Mouse (Mus musculus) left cerebral cortex, postnatal 4 days (tissue): Measurements from ENCODE around the gene Gm20481. TPM values are rescaled to one million over a fixed set of nuclear protein-coding genes. Genes with fewer than 3 reads are reported as not detected.
"Not testable (repeated sequence)": the region's sequence is repeated elsewhere in the genome, so short reads cannot be mapped to it uniquely, and the experiment has no call there.

Experiments
- DNase-seq: peaks from one replicate; pipeline ENCODE4 v3.0.0-alpha.2; 2022
- intact Hi-C: fragments of 180-260 bp; cut with DNase I; formaldehyde crosslinking; loops from one replicate; pipeline ENCODE4 v1.15.1; 2025
- total RNA-seq, 2 experiments: library from RNA; stranded (reverse); gene quantifications; 2 replicates each; pipeline ENCODE4 v1.2.3; 2021

Gene Gm20481
- total RNA-seq, 2 experiments from 2014 or later, result not detected

DNA sequence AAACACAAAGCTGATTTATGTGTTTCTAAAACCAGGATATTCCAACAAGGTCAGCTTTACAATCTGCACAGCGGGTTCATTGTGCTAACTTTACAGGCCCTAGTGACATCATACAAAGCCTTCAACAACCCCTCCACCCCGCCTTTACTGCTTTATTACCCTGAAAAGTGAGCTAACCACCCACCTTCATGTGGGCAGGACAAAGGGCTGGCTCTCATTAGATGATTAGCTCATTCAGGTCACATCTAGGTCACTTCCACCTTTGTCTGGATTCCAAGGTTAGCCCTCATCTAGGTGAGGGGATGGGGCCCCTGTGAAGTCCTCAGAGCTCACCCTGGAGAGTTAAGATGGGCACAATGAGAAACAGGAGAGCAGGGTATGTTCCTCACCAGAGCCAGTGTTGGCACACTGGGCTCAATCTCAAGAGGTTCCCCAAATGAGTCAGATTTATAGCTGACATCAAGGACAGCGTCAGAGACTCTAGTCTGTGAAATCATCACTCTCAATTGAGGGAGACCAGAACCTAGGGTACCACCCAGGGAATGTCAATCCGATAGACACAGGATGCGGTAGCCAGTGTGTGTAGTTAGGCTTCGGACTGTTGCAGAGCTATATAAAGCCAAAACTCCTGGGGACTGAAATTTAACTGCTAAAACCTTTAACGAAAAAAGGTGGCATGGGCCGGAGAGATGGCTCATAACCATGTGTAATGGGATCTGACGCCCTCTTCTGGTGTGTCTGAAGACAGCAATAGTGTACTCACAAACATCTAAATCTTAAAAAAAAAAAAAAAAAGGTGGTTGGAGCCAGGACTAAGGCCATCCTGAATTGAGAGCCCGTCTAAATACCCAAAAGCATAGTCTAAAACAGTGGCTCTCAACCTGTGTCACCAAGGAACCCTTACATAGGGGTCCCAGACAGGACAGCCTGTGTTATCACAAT, 18.9 kb upstream of the Gm20481 start:
- intact Hi-C loops, result no loop called here

DNA sequence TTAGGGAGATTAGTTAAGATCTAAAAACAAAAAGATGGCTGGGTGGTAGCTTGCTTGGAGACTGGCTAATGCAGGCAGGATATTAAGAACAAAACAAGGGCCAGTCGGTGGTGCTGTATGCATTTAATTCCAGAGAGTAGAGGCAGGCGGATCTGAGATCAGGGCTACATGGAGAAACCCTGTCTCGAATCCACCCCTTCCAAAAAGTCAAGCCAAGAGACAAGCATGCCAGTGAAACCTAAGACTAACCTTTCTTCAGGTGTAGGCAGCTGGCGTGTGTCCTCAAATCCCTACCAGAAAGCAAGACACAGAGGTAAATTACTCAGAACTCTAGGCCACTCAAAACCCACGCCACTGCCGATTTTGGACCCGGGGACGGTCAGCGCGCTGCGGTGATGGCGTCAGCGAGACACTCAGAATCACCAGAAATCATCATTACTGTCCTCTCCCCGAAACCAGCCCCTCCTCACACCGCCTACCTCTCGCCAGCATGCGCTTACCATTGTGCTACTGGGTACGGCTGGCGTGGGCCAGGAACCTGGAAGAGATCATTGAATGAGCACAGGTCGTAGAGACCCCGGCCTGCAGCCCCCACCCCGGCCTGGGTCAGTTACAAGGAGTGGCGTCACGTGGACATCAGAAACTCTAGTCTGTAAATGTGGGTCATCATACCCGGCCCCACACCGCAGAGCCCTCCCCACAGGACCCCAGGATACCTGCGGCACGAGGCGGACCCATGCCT, 17.9 kb upstream of the Gm20481 start:
- no peak for DNase-seq
- intact Hi-C loops, result no loop called here

More for the DNA sequence above, 18.9 kb upstream of the Gm20481 start:
- DNase-seq, result no peak

DNA sequence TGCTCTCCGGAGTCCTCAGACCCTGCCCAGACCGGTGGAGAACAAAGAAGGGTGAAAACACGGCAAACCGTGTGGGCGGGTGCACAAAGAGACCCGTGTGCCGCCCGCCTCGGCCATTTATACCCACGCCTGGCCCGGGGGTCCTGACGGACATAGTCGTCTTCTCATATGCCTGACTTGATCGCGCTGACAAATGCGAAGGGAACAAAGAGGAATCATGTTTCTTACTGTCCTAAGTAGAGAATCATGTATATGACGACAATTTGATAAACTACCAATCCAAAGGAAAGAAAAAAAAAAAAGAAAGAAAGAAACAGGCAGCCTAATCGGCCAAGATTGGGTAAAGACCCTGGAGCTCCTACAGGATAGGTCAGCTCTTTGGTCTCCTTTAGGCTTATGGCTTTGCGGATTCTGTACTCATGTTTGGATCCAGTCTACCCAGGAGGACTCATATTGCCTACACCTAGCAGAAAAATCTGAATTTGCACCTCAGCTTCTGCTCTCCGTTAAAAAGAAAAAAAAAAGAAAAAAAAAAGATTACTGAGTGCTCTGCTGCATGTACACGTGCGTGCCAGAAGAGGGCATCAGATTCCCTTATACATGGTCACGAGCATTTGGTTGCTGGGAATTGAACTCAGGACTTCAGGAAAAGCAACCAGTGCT, 17.2 kb upstream of the Gm20481 start:
- intact Hi-C loops, result no loop called here
- peak; percentile 86 for DNase-seq

DNA sequence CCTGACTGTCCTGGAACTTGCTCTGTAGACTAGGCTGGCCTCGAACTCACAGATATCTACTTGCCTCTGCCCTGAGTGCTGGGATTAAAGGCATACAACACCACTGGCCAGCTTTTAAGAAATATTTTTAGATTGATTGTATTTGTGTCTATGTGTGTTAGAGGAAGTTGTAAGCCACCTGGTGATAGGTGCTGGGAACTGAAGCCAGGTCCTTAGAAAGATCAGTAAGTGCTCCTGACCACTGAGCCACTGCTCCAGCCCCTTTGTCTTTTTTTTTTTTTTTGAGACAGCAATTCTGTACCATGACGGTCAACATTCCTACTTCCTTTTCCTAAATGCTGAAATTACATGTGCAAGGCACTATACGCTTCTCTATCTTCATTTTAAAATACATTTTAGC, 16.5 kb upstream of the Gm20481 start:
- intact Hi-C loops, result no loop called here
- DNase-seq, result no peak

DNA sequence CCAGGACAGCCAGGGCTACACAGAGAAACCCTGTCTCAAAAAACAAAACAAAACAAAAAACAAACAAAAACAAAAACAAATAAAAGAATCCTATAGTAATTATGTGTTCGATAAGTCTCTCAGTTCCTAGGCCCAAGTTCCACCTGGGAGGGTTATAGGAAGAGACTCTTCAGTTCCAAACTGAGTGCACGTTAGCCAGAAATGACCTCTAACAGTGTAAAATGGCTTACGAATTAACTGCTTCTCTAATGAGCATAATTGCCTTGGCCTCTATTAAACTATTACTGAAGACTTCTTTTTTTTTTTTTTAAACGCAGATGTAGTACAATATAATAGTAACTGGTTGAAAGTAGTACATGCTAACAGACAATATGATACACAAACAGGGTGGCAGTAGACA, 15.8 kb upstream of the Gm20481 start:
- intact Hi-C loops, result no loop called here
- no peak for DNase-seq

DNA sequence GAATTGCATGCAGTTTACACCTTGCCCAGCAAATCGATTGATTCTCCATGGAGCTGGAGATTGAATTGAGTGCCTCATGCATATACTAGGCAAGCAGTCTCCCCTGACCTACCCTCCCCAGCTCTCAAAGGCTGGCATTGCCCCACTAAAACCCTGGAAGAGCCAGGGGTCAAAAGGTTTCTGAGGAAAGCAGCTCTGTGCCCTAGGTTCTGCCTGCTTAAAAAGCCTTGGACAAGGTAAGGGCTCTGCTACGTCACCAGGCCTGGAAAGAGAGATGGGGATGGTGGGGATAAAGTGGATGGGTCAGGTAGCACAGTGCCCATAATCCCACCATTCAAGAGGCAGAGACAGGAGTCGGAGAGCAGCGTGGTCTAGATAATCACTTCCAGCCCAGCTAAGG, 14.9 kb upstream of the Gm20481 start:
- intact Hi-C loops, result no loop called here
- no peak for DNase-seq

DNA sequence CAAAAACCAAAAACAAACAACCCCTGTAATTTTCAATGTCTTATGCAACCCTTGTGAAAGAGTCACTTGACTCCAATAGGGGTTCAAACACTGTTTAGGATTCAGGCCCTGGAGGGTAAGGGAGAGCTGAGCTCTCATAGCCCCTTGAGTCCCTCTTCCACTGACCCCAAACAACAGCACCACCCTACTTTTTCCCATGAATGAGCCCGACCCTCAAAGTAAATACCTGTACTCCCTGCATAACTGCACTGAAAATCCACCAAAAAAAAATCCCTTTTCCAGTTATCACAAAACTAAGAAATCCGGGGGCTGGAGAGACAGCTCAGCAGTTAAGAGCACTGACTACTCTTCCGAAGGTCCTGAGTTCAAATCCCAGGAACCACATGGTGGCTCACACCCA, 13.8 kb upstream of the Gm20481 start:
- no peak for DNase-seq
- intact Hi-C loops, result no loop called here

DNA sequence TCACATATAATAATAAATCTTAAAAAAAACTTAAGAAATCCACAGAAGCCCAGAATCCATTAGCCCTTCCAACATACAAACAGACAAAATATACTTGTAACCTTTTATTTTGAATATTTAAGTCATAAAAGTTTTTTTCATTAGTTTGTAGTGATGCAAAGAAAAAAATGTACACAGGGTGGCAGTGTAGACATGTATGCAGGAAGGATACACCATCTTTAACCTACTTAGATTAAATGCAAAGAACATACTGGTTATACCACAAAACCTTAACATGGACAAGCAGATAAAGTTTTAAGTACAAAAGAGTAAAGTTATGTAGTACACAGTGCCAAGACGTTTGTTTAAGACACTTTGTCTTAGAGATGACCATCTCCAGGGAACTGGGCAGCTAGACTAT, 13.4 kb upstream of the Gm20481 start:
- DNase-seq, result no peak
- intact Hi-C loops, result no loop called here

DNA sequence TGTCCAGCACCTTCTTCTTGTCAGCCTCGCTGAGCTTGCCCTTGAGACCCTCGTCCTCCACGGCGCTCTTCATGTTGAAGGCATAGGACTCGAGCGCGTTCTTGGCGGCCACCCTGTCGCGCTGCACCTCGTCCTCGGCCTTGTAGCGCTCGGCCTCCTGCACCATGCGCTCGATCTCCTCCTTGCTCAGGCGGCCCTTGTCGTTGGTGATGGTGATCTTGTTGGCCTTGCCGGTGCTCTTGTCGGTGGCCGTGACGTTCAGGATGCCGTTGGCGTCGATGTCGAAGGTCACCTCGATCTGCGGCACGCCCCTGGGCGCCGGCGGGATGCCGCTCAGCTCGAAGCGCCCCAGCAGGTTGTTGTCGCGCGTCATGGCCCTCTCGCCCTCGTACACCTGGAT, 12.4 kb upstream of the Gm20481 start:
- DNase-seq, intact Hi-C loops: not testable (repeated sequence)

DNA sequence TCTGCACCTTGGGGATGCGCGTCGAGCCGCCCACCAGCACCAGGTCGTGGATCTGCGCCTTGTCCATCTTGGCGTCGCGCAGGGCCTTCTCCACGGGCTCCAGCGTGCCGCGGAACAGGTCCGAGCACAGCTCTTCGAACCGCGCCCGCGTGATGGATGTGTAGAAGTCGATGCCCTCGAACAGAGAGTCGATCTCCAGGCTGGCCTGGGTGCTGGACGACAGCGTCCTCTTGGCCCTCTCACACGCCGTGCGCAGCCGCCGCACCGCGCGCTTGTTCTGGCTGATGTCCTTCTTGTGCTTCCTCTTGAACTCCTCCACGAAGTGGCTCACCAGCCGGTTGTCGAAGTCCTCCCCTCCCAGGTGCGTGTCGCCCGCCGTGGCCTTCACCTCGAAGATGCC, 11.7 kb upstream of the Gm20481 start:
- intact Hi-C loops, result not testable (repeated sequence)

DNA sequence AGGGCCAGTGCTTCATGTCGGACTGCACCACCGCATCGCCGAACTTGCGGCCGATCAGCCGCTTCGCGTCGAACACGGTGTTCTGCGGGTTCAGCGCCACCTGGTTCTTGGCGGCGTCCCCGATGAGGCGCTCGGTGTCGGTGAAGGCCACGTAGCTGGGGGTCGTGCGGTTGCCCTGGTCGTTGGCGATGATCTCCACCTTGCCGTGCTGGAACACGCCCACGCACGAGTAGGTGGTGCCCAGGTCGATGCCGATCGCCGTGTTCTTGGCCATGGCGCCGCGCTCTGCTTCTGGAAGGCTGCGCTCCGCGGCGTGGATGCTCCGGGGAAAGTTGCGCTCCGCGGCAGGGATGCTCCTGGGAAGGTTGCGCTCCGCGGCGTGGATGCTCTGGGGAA, 11.0 kb upstream of the Gm20481 start:
- DNase-seq, intact Hi-C loops: not testable (repeated sequence)

More for the DNA sequence above, 11.7 kb upstream of the Gm20481 start:
- not testable (repeated sequence) for DNase-seq

DNA sequence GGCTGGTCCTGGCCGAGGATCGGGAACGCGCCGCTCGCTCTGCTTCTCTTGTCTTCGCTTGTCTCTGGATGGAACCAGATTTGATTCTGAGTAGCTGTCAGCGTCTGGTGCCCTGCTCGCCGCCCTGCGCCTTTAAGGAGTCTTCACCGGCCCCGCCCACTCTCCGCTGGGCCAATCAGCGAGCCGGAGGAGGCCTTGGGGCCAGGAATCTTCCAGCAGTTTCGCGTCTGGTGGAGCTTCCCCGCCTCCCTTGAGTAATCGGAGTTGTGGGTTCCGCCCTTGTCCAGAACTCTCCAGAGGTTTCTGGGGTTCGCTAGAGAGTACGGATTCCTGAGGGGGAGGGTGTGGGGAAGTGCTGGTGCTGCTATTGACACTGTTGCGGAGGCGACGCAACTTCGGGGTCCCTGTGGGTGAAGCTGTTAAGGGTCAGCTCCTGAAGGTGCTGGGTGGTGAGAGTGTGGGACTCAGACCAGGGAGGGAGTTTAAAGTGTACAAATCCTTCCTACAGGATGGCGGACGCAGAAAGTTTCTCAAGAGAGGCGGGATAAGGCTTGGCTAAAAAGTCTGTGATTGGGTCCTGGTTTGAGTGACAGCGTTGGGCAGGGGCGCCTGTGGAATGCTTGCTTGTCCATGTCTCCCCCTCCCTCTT, 10.5 kb upstream of the Gm20481 start, which contains the start of gene Hspa1b:
Hspa1b (minus strand) TSS at position 109 of the 649 bp plus-strand sequence.
- intact Hi-C loops, result not testable (repeated sequence)
- peak; percentile 69 for DNase-seq

DNA sequence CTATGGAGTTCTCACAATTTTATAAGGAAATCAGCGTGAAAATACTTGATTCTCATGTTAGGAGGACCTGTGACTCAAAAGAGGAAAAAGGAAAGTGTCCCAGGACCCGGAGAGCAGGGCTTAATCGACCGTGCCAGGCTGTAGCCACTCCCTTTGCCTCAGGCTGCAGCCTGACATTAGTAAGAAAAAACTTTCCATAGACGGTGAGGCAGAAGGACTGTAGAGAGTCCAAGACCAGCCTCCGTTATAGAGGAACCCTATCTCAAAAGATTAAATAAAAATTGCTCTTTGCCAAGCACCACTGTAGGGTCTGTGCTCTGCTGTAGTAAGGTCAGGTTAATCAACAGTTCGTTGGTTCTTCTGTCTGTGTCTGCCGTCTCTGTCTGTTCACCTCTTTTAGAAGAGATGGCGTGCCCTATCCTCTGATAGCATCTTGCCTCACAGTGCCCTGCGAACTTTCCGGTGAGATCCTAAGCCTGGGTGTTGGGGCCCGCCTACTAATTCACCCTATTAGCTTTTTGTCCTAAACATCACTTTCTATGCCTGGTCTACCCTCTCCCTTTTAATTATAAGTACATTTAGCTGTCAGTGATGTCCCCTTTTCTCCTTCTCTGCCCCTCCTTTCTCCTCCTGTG, 9.7 kb upstream of the Gm20481 start:
- DNase-seq, result no peak
- intact Hi-C loops, result no loop called here

DNA sequence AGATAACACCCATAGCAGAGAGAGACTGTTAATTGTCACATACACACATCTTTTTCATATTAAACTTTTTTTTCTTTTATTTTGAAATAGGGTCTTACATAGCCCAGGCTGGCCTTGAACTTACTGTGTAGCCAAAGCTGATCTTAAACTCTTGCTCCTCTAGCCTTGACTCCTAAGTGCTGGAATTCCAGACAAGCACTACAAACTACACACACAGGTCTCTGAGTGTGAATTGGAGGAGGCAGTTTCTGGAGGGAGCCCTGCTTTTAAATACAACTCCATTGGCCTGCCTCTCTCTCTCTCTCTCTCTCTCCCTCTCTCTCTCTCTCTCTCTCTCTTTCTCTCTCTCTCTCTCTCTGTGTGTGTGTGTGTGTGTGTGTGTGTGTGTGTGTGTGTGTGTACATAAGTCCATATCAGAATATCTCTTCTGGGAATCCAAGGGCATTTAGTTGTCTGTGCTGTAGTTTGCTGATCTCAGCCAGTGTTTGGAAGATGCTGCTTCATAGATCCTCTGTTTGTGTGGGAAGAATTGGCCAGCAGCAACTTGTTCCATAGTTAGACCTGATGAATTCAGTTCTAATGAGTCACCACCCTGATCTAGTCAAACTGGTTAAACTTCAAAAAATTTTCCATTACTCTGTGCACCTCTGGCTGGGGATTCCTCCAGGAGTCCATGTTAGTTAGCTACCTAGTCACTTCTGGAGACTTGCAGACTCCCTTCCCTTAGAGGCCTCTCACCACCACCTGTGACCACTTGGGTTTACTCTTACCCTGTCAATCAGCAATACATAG, 8.8 kb upstream of the Gm20481 start:
- intact Hi-C loops, result no loop called here
- DNase-seq, result no peak

DNA sequence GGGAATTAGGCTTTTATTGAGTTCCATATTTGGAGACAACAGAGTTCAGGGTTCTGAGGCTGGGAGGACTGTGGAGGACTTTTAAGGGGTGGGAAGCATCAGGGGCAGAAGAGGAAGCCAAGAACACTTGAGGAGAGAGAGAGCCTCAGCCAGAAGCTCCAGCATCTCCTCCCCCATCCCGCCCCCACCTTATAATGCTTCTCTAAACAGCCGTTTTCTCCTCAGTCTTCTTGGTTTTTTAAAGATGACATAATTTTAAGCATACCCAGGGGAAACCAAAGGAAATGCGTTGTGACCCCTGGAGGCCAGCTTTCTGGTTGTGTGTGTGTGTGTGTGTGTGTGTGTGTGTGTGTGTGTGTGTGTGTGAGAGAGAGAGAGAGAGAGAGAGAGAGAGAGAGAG, 7.6 kb upstream of the Gm20481 start:
- DNase-seq, result no peak
- intact Hi-C loops, result no loop called here

DNA sequence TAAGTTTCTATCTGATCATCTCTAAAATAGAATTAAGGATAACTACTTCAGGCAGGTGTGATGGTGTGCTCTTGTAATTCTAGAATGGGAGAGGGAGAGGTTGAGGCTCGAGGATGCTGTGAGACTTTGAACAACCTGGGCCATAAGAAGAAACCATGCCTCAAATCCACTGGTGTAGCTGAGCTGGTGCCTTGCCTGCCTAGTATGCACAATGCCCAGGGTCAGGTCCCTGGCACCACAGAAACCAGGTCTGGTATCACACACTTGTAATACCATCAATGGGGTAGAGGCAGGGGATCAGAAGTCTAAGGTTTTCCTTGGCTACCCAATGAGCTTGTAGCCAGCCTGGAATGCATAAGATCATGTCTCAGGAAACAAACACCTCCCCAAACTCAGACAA, 6.9 kb upstream of the Gm20481 start:
- no peak for DNase-seq
- intact Hi-C loops, result no loop called here

DNA sequence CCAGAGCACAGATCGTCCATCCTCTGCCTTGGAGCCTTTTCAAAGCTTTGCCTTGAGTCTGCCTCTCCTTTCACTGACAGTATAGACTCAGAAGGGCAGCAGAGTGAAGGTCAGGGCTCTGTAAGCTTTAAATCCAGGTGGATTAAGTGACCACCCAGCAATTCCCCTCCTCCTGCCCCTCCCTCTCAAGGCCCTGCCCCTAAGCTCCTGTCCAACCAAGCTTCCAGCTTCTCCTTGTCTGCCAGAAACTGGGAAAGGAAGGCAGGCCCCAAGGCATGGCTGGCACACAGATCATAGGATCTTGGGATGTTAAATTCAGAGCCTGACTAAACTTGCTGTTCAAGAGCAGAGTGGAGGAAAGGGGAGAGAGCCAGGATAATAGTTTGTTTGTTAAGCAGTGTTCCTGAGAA, 5.1 kb upstream of the Gm20481 start:
- intact Hi-C loops, result no loop called here
- no peak for DNase-seq

DNA sequence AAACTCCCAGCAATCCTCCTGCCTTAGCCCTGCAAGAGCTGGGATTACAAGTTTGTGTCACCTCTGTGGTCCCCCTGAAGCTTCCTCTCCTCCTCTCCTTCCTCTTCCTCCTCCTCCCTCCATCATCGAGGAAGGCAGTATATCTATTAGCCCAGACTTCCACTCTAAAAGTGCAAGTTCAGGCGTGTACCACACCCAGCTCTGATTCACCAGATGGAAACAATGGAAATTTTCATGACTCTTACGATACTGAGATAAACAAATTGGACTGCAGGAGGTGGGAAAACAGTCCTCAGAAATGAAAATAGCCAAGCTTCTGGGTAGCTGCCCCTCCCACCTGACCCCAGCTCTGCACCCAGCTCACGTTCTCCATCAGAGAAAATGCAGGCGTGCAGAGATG, 4.1 kb upstream of the Gm20481 start:
- intact Hi-C loops, result no loop called here
- no peak for DNase-seq

DNA sequence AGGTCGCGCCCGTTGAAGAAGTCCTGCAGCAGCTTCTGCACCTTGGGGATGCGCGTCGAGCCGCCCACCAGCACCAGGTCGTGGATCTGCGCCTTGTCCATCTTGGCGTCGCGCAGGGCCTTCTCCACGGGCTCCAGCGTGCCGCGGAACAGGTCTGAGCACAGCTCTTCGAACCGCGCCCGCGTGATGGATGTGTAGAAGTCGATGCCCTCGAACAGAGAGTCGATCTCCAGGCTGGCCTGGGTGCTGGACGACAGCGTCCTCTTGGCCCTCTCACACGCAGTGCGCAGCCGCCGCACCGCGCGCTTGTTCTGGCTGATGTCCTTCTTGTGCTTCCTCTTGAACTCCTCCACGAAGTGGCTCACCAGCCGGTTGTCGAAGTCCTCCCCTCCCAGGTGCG, 1.1 kb downstream of the Gm20481 start:
- DNase-seq, intact Hi-C loops: not testable (repeated sequence)
